Mouse (Mus musculus) megakaryocyte, embryonic 14.5 days (primary cell): ENCODE measurements around the gene Gcnt4.

Experiments
- FLI1 ChIP-seq: IDR thresholded peaks from 2 replicates; pipeline ENCODE4 v1.6.1; 2012; ENCODE audit warnings: low read length, inconsistent platforms, mixed read lengths
- GATA1 ChIP-seq: IDR thresholded peaks from 3 replicates; pipeline ENCODE4 v1.6.1; 2012; ENCODE audit warnings: mixed read lengths, low read length, inconsistent platforms, borderline replicate concordance

DNA sequence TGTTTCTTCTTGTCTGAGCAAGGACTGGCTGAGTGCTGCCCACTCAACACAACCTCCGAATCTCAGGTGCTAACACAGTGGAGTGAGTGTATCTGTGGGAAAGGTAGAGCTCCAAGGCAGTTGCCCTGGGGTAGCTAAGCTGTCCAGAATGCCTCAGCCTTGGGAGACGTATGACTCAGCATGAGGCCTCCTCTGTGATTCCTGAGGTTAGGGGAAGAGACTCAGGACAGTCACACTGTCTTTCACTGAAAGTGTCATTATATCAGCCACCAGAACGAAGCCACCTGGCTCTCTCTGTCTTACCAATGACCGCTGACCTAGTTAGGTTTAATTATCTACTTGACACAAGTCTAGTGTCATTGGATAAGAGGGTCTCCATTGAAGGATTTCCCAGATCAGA lies 46.6 kb downstream of the Gcnt4 start:
- TF ChIP-seq GATA1 (no peak), FLI1 (no peak)
